Mouse (Mus musculus) left cerebral cortex, postnatal 36 days (tissue): ENCODE measurements at regions not wholly inside any gene's neighbourhood (a gene's known extent, or its start where the extent isn't known, plus 50 kb on each side); places are given as distances from the start of the nearest gene placed in this dataset.
A peak's percentile ranks its signal among the peaks of the same experiment; 100 is the strongest.

Experiments used
- DNase-seq, 2 experiments: peaks; one replicate each; pipeline ENCODE4 v3.0.0; 2021 to 2022; ENCODE audit warnings: low spot score in 2 of 2, mixed read lengths in 1 of 2
- intact Hi-C: fragments of 180-260 bp; cut with DNase I; formaldehyde crosslinking; loops from one replicate; pipeline ENCODE4 v1.15.1; 2025

- intact Hi-C loops: no loop called here
Observed at GRCm38 (mm10) chr13:11490766-11491165, 616.0 kb downstream of the Ryr2 start.

GRCm38 (mm10) chr13:11483142-11483541, 623.6 kb downstream of the Ryr2 start:
- peak; percentile 5 to 18 for DNase-seq
- intact Hi-C loops: no loop called here

More at GRCm38 (mm10) chr13:11490766-11491165, 616.0 kb downstream of the Ryr2 start:
- DNase-seq: no peak

DNA sequence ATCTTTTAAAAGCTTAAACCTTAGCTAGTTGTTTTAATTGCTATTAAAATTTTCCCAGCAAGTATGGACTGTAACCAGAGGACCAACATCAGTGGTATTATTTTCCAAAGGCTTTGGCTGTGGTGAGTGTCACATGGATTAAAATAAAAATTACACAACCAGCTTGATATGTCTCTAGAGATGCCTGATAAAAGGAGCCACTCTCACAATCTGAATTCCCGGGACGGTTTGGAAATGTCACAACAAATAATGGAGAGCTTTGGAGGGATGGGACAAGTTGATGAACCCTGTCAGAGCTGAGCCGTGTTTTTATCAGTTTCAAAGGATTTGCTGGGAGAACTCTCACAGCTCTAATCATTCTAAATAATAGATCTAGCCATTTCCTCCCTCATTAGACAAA, 624.0 kb downstream of the Ryr2 start:
- intact Hi-C loops: no loop called here
- DNase-seq: no peak

GRCm38 (mm10) chr13:11460251-11460650, 646.5 kb downstream of the Ryr2 start:
- intact Hi-C loops: no loop called here
- no peak for DNase-seq

- intact Hi-C loops: no loop called here
- DNase-seq: no peak
Observed at GRCm38 (mm10) chr13:11455113-11455512, 651.6 kb downstream of the Ryr2 start.

DNA sequence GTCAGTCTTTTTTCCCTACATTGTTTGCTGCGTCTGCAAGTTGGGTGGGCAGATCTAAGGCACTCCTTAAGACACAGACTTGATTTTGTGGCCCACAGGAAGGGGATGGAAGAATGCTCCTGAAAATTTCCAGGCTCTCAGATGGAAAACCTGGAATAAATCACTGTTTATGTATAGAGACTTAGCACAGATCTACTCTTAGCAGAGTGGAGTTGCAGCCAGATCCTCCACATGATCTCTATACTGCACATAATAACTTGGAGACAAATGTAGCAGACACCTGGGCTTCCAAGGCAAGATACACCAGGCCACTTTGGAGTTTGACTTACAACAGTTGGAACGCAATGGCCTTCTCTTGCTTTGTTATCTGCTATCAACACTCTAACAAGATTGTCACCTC, 654.3 kb downstream of the Ryr2 start:
- intact Hi-C loops: no loop called here
- no peak for DNase-seq

- DNase-seq: peak; percentile 38 to 49
- intact Hi-C loops: no loop called here
Observed at GRCm38 (mm10) chr13:11432465-11433339, 674.0 kb downstream of the Ryr2 start.

- no peak for DNase-seq
- intact Hi-C loops: no loop called here
Observed at GRCm38 (mm10) chr13:11426820-11427219, 679.9 kb downstream of the Ryr2 start.

DNA sequence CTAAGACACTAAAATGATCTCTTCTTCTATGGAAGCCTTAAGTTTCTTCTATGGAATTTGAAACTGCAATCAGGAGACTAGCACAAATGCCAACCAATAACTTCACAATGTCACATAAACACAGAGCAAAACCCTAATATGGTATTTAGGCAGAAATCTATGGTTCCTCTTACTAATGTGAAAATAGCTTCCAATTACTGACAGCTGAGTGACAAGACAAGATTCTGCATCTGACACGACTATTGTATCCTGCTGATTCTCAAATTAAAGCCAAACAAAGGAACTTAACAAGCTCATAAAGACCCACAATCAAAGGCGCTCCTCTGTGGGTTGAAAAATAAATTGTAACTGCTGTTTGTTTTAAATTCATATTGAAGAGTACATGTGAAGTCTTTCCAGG, 714.7 kb downstream of the Ryr2 start:
- intact Hi-C loops: no loop called here
- no peak for DNase-seq

GRCm38 (mm10) chr13:11375452-11375851, 731.3 kb downstream of the Ryr2 start:
- DNase-seq: no peak
- intact Hi-C loops: no loop called here

DNA sequence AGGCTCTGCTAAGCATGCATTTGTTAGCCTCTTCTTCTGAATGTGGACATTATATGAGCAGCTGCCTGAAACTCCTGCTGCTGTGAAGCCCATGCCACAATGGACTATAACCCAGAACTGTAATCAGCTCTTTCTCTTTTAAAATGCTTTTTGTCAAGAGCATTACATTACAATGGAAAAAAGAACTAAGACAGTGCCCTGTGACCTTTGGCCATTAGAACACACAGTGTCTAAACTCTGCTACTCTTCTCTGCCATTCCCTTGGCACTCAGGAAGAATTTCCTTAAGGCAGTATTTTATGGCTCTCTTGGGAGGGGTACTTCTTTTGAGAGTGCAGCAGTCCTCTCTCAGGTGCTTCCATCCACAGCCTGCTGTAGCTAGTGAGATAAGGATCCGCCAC, 737.3 kb downstream of the Ryr2 start:
- no peak for DNase-seq

DNA sequence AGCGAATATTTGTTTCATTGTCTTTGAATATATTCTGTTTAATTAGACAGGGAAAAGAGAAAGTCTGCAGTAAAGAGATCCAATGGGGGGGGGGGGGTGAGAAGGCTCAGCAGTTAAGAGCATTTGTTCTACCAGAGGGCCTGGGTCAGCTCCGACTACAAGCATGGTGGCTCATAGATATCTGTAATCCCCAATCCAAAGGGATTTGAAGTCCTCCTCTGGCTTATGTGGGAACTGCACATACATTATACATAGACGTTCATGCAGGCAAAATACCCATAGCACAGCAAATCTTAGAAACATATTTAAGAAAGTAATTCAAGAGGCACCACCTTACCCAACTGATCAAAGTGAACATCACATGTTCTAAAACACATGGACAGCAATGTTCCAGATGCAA, 743.9 kb downstream of the Ryr2 start:
- intact Hi-C loops: no loop called here
- DNase-seq: no peak

More for the DNA sequence above, 737.3 kb downstream of the Ryr2 start:
- intact Hi-C loops: no loop called here

DNA sequence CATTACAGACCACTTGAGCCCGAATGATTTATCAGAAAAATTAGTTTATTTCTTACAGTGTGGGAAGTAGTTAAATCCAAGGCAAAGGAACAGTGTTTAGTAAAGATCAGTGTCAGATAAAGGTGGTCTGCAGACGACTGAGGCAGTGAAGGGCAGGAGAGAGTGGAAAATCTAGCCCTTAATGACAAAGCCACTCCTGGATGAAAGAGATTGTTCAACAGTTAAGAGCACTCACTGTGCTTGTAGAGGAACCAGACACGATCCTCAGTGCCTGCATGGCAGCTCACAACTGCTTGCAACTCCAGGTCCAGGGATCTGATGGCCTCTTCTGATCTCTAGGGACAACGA, 758.3 kb downstream of the Ryr2 start:
- DNase-seq: no peak
- intact Hi-C loops: no loop called here

GRCm38 (mm10) chr13:11347787-11348501, 758.8 kb downstream of the Ryr2 start:
- intact Hi-C loops: no loop called here
- DNase-seq: no peak

DNA sequence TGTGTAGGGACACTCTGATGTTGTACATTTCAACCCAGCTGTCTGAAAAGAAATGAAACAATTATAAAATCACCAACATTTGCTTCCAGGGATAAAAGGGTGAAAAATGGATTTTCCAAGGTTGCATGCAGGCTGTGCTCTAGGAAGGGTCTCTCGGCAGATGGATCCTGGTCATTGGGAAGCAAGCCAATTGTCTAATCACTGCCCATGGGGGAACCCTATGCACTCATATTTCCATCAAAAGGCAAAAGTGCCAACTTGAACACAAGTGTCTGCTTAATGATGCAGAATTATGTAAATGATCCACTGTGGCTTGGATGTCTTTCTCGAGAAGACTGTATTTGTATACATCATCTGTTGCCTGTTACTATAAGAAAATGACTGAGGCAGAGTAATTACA, 762.2 kb downstream of the Ryr2 start:
- intact Hi-C loops: no loop called here
- DNase-seq: no peak

- intact Hi-C loops: no loop called here
- peak; percentile 17 to 32 for DNase-seq
Observed at GRCm38 (mm10) chr13:11338297-11338616, 768.5 kb downstream of the Ryr2 start.

DNA sequence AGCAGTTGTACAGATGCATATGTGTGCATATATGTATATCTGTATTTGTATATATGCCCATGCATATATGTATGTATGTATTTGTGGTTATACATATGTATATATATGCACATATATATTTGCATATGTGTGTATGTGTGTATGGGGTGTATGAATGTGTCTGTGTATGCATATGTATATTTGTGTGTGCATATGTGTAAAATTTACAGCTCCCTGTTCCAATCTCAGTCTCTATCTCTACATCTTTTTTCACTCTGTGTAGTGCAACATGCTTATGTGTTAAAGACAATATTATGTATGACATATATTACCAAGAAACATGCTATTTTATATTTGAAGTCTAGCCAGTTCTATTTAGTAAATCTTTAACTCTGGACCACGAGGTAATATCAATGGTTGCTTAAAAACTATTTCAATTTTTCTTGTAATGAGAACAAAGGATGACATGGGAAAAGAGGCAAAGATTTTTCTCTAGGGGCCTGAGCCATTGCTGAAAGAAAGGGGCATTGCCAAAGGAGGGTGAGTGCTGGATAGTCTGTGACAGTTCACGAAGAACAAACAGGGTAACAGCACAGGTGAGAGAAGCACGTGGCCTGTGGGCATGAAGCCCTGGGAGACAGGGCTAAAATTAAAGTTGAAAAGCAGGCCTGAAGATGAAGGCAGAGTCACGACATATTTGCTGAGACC, 769.0 kb downstream of the Ryr2 start:
- DNase-seq: no peak
- intact Hi-C loops: no loop called here

- DNase-seq: no peak
- intact Hi-C loops: no loop called here
Observed at GRCm38 (mm10) chr13:11336958-11337357, 769.8 kb downstream of the Ryr2 start.

- no peak for DNase-seq
- intact Hi-C loops: no loop called here
Observed at GRCm38 (mm10) chr13:11331991-11332390, 774.8 kb downstream of the Ryr2 start.

- DNase-seq: no peak
- intact Hi-C loops: no loop called here
Observed at GRCm38 (mm10) chr13:11308716-11309115, 798.0 kb downstream of the Ryr2 start.

DNA sequence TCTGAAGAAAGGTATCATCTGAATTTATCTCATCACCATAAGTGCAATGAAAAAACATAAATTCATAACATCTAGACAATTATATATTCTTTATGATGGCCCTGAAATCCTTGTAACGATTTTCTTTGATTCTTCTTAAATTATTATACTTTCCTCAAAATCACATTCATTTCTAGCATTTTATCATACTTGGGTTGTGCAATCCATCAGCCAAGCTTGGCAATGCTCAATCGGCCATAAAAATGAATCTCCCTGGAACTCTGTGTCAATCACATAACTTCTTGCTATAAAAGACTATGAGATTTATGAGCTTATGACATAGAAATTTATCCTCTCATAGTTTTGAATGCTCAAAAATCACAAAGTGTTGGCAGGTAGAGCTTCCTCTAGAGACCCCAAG, 811.3 kb downstream of the Ryr2 start:
- no peak for DNase-seq
- intact Hi-C loops: no loop called here
